Mouse (Mus musculus): ENCODE results near the gene Rimklb.
"Not testable (repeated sequence)": the region's sequence is repeated elsewhere in the genome, so short reads cannot be mapped to it uniquely, and the experiment has no call there.

The Rimklb gene

DNA sequence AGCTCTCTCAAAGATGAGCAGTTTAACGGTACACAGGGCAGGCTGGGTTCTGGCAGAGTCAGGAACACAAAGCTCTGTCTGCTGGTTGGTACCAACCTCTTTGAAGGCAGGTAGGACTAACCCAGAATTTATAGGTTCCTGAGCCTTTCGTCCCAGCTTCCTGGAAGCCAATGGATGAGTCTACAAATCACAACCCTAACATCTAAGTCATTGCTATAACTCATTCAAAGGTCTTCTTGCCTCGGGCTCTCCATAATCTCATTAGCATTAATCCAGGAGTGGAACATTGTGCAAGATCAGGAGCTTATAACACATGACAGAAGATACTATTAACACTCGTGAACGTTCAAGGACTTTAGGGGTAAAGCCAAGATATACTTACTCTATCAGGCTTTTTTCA, at the start of gene Rimklb:
Rimklb (minus strand) TSS at position 101 of the 400 bp plus-strand sequence.
- DNase-seq (ENCODE audit: low spot score in 2 of 2), result no peak

DNA sequence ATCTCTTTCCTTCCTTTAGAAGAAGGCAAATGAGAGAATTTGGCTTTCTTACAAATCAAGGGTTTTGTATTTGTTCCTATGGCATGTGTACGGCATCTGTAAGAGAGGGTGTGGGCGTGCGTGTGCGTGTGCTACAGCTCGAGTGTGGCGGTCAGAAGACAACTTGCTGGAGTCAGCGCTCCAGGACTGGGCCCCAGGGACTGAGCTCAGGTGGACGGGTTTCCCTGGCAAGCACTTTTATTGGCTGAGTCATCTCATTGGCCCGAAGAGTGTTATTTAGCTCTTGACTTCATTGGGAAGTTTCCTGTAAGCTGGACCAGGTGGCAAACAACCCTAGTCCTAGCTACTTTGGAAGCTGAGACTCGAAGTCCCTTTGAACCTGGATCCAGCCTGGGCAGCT, 47.4 kb upstream of the Rimklb start:
- no peak for DNase-seq (ENCODE audit: low spot score in 2 of 2)

DNA sequence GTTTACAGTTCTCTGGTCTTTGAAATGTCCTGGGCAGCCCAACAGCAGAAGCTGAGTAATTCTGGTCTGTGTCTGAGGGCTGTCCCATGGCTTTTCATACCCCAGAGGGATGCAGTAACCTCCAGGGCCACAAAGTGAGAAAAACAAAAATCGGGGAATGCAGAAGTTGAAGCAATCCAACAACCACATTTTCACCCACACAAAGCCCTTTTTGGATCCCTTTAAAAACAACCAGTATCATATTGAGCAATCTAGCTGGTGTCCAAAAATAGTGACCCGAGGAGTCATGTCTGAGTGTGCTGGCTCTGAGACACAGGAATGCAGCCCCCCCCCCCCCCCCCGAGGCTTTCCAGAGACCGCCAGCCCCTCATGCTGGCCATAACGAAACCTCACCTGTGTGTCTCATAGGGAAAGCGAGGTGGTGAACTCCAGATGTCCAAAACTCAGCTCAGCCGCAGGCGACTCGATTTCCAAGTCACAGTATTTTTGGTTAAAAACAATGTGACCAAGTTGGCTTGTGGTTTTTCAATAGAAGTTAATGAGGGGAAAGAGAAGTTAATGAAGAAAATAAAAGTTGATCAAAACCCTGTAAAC, 46.8 kb upstream of the Rimklb start:
- no peak for DNase-seq (ENCODE audit: low spot score in 2 of 2)

DNA sequence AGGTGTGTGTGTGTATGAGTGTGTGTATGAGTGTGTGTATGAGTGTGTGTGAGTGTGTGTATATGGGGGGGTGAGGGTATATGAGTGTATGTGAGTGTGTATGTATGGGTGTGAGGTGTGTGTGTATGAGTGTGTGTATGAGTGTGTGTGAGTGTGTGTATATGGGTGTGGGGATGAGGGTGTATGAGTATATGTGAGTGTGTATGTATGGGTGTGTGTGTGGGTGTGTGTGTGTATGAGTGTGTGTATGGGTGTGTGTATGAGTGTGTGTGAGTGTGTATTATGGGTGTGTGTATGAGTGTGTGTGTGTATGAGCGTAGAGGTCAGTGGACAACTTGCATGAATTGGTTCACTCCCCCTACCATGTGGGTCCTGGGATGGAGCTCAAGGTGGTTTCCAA, 46.1 kb upstream of the Rimklb start:
- DNase-seq (ENCODE audit: low spot score in 2 of 2), result no peak

DNA sequence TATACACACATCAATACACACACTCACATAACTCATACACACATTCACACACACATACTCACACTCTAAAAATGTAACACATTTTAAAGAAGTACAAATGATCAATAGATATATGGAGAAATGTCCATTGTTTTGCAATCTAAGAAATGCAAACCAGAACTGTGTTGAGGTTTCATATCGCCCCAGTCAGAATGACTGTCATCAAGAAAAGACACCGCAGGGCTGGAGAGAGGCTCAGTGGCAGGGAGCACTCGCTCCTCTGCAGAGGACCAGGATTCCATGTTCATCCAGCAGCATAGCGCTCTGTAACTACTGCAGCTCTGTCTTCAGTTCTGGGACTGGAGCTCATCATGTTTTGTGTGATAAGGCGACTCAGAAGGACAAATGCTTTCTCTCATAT, 45.0 kb upstream of the Rimklb start:
- DNase-seq (ENCODE audit: low spot score in 2 of 2), result no peak

DNA sequence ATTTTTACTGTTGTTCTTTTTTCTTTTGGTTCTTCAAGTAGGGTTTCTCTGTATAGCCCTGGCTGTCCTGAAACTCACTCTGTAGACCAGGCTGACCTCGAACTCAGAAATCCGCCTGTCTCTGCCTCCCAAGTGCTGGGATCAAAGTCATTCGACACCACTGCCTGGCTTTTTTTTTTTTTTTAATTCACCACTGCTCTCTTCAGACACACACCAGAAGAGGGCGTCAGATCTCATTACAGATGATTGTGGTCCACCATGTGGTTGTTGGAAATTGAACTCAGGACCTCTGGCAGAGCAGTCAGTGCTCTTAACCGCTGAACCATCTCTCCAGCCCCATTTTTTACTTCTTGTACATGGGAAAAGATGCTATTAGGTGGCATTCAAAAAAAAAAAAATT, 43.9 kb upstream of the Rimklb start:
- not testable (repeated sequence) for DNase-seq (ENCODE audit: low spot score in 2 of 2)

DNA sequence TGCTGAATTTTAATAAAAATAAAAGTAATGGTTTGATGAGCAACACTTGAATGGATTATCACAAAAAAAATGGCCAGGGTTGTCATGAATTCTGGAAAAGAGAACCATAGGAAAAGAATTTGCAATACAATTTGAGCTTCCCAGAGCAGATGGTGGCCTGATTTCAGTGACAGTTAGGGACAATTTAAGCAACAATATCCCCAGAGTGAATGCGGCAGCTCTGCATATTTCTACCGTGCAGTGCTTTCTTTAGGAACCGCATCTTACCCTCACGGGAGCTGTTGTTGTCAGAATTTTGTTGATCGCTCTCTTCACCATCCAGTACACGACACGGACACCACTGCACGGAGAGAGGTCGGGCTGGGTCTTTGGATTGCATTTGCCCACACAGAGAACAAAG, 41.0 kb upstream of the Rimklb start:
- DNase-seq (ENCODE audit: low spot score in 2 of 2), result peak in 1 of 2 experiments; percentile 45

DNA sequence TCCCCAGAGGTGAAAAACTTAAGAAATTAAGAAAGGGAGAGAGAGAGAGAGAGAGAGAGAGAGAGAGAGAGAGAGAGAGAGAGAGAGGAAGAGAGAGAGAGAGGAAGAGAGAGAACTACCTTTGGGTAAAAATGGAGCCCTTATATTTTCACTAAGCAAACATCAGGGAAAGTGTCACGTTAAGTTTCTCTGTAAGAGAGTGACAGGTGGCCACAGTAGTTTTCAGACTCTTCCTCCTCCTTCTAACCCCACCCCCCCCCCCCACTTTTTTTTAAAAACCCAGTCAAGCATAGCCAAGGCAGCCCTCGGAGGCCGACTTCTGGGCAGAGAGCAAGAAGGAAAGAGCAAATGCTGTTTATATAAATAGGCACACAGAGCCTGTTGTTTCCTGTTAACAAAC, 35.5 kb upstream of the Rimklb start:
- DNase-seq (ENCODE audit: low spot score in 2 of 2), result no peak

DNA sequence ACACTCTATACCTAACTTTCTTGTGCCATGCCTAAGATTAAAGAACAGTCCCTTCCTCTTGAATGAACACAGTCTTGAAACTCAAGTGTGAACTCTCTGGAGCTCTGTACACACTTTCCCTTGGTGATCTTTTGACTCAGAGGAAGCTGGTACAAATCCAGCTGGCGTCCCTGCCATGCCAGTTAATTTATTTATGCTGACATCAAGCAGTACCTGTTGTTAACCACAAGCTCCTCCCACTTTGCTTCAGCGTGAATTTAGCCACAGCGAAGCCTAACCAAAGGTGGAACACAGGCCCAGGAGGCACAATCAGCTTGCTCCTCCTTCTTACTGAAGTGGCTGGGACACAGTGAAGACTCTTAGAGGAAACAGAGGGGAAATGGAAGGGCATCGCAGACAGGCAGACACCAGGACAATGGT, 34.3 kb upstream of the Rimklb start:
- DNase-seq (ENCODE audit: low spot score in 2 of 2), result no peak

DNA sequence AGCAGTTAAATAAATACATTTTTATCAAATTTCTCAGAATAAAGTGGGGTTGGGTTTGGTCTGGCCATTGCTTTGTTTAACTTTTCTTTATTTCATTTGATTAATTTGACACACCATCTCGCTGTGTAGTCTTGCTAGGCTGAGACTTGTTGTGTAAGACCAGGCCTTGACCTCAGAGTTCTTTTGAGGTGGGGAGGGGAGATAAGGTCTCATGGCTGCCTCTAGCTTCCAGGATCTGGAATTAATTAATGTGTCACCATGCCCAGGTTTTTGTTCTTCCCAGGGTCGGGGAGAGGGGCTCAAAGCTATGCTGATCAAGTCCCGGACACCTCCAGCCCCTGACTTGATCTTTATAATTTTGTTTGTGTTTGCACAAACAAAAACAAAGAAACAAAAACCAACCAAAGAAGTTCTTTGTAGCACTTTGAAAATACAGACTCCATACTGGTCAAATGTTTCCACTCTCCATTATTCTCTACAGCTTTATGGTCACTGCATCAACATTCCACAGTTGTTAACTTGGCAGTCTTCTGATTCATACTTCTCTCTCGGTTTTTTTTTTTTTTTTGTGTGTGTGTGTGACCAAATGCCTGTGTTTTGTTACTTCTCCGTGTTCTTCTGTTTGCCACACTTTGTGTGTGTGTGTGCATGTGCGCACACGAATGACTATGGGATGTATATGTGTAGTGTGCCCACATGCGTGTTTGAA, 33.1 kb upstream of the Rimklb start:
- DNase-seq (ENCODE audit: low spot score in 2 of 2), result no peak

DNA sequence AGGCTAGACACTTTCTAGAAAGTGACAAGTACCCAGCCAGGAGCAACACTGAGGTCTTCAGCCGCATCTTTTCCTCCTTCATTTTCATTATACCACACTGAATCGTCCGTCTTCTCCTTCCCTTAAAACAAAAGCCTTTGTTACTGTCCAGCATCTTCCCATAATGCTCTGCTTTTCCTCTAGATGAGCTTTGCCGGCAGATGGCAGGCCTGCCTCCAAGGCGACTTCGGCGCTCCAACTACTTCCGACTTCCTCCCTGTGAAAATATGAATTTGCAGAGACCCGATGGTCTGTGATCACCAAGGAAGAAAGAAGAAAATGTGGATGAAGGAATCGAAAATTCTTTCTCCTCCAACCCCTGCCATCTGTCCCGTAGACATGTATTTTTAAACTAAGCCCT, 29.6 kb upstream of the Rimklb start:
- peak in 1 of 2 experiments; percentile 13 for DNase-seq (ENCODE audit: low spot score in 2 of 2)

DNA sequence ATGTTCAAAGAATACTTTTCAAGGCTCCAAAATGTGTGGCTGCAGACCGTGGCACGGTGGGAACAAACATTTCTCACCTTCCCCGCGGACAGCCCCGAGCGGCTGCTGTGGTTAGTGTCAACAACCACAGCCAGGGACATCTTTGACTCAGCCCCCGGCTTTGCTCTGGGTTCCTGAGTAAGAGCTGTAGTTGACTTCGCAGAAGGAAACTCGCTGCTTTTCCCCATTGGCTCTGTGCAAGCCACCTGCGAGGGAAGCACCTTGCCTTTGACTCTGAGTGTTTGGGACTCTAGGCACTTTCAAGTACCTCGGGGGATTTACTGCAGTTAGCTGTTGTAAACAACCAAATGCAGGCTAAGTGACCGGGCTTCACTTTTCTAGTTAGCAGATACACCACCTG, 29.0 kb upstream of the Rimklb start:
- no peak for DNase-seq (ENCODE audit: low spot score in 2 of 2)

DNA sequence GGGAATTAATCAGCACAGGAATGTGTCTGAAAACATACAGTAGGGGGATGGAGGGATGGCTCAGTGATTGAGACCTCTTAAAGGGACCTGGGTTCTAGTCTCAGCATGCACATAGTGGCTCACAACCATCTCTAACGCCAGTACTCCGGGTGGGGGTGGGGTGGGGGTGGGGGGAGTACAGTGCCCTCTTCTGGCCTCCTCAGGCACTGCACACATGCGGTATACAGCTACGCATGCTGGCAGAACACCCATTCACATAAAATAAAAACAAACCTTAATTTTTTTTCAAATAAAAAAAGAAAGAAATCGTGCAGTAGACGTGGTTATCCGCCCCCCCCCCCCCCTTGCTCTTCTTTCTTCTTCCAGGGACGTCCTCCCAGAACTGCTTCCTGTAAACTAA, 24.7 kb upstream of the Rimklb start:
- DNase-seq (ENCODE audit: low spot score in 2 of 2), result no peak

DNA sequence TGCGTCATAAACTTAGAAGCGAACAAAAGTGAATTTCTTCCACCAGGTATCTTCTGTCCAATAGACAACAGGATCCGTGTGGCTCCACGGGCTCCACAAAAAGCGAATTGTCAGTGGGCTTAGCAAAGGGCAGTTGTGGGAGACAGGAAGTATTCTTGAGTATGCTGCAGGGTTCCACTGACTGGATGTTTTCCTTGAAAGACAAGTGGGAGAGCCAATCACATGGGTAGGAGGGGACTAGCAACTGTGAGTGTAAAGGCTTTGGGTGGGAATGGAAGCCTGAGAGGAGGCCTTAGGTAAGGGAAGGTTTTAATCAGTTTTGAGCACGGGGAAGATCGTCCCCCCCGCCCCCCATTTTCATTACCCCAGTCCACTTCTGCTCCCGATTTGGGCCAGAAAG, 24.0 kb upstream of the Rimklb start:
- peak in 1 of 2 experiments; percentile 9 for DNase-seq (ENCODE audit: low spot score in 2 of 2)

DNA sequence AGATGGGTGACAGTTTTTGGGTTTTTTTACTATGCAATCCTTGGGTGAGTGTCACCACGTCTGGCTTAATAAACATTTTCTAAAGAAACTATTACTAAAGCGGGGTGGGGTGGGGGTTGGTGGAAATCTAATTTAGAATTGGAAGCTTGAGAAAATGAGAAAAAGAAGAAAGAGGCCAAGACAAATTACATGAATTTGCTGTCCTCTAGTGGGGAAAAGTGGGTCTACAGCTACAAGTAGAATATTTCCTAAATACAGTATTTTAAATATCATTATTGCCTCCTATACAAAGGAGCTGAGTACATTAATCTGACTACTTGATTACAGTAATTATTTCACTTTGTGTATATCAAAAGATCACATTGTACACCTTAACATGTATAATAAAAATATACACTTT, 20.8 kb upstream of the Rimklb start:
- DNase-seq (ENCODE audit: low spot score in 2 of 2), result peak in 1 of 2 experiments; percentile 38

DNA sequence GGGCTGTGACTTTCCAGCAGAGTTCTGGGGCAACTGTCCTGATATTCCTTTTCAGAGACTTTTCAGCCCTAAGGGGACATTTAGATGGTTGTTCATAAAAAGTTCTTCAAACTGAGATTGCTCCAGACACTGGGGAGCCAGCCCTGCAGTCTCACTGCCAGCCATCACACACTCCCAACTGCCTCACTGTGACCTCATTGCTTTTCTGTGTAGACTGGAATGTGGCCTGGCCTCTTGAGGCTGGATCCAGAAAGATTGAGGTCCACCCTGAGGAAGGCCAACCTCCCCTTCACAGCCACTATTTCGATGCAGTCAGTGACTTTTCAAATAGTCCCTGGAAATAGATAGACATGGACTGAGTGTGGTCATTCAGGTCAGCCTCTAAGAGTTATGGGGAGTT, 19.1 kb upstream of the Rimklb start:
- DNase-seq (ENCODE audit: low spot score in 2 of 2), result no peak

DNA sequence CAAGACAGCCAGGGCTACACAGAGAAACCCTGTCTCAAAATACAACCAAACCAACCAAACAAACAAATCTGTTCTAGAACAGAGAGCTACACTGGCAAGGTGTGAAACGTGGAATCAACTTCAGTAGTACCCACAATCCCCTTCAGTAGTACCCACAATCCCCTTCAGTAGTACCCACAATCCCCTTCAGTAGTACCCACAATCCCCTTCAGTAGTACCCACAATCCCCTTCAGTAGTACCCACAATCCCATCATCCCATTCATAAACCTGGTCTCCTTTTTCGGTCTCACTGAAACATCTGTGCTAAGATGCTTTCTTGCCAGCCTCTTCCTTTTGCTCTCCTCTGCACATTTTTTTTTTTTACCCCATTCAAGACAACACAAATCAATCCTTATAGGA, 17.2 kb upstream of the Rimklb start:
- DNase-seq (ENCODE audit: low spot score in 2 of 2), result not testable (repeated sequence)

DNA sequence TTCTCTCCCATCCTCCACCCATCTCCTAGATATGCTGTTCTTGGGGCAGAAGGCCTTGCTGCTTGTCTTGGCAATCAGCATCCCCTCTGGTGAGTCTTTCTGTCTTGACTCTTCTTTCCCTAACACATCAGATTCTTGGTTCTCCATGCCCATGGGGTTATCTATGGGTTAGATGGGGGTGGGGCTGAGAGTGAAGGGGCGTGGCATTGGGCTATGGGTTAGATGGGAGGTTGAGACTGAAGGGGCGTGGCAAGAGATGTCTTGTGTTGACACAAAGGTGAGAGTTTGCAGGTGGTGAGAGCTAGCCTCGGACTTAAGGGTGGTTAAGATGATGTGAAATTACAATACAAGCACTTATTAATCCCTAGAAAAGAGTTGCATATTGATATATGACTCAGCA, 15.8 kb upstream of the Rimklb start:
- no peak for DNase-seq (ENCODE audit: low spot score in 2 of 2)

DNA sequence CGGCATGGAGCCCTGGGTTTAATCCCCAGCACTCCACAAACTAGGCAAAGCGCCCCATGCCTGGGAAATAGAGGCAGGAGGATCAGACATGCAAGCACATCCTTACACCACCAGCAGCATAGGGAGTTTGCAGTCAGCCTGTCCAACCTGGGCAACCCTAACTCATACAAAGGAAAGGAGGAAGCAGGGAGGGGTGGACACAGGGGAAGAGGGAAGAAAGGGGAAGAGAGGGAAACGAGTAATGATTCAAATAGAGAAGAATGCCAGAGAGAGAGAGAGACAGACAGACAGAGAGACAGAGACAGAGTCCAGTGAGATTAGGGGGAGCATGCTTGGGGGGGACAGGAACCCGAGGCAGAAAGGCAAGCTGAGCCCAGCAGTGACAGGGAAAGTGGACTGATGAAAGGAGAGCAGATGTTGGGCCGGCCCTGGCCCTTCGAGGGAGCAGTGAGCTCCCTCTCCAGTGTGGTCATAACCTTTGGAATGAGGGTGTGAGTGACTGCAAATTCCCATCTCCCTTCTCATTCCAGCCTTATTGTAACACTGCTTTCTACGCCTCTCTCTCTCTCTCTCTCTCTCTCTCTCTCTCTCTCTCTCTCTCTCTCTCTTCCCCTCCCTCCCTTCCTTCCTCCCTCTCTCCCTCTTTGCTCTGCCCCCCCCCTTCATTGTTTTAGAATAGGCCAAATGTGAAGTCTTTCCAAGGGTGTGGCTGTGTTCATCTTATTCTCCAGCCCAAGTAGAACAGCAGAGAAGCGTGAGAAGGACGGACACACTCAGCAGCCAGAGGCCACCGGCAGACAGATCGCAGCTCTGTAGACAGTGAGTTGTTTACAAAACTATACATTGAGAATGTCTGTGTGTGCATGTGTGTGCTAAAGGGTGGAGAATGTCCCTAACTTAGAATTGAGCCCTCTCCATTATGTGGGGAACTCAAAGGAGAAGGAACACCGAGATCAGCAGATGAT, 14.6 kb upstream of the Rimklb start:
- DNase-seq (ENCODE audit: low spot score in 2 of 2), result no peak

DNA sequence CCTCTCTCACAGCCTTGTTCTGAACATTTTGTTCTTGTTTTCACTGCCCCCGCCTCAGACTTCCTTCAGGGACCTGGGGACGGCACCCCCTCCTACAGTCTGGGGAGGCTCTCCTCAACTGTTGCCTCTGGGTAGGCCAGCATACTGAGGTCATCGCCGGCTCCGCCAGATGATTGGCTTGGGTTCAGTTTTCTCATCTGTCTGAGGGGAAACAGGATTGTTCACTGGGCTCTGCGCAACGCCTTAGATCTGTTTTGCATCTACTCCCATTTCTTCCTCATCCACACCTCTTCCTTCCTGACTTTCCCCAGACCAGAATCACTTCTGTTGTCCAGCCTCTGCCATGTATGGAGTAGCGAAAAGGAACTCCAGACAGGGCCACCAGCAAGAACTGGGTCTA, 9.9 kb upstream of the Rimklb start:
- DNase-seq (ENCODE audit: low spot score in 2 of 2), result no peak

DNA sequence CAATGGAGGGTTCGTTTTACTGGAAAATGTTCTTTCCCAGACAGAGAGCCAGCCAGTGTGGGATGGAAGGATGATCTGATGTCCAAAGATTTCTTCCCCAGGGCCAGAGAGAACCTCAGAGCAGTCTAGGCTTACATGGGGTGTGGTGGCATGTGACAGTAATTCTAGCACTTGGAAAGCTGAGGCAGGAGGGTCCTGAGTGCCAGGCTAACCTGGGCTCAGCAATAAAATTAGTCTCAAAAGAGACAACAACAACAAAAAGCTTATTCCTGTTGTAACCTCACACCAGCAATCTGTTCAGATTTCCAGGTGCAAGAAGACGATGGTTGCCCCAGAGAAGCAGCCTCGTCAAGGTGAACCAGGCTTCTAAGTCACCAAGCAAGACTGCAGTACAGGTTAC, 7.0 kb upstream of the Rimklb start, which contains the start of gene Mfap5:
Mfap5 (plus strand) TSS at position 301 of the 400 bp plus-strand sequence.
- DNase-seq (ENCODE audit: low spot score in 2 of 2), result no peak

DNA sequence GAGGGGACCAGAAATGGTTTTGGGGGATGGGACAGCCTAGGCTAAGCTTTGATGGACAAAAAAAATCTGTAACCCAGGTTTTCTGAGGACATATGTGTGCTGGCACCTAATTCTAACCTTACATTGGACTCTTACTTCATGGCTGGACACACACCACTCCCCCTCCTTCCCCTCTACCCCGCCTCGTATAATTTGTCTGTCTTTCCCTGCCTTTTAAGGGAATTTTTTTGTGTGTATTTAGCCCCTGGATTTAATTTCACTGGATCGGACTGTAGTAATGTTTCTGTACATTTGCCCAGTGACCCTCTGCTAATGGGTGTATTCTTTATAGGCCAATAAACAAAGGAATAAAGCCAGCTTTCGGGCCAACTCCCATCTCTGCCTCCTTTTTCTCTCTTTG, 6.5 kb upstream of the Rimklb start:
- no peak for DNase-seq (ENCODE audit: low spot score in 2 of 2)
